ENCODE assay signal across 10 mouse cellular contexts in the genomic region with DNA sequence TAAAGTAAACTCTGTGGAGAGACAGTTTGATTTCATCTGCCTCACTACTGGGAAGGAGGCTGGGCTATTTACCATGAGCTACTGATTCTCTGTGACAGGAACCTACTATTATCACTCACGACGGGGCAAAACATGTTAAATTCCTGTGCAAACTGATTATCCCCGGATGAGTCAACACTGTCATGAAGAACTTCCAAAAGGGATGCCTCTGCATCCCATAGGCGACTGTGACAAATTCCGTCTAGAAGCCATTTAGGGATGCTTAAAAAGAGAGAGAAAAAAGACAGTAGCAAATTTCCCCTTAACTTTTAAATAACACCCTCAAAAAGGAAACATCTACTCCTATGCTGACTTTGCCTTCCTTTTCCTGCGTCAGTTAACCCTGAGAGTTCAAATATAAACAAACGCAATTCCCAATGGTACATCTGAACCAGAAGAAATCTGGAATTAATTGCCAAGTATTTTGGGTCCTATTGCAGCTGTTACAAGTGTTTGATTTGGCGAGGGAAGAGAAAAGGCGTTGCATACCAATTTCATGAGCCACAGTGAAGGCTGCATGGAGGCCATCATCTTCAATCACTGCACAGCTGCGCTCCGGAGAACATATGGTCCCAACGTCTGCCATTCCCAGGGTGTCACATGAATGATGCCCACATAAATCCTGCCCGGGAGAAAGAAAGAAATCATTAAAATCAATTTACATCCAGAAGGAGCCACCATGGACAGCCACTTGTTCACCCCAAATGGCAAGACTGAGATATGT. TPM values are rescaled to one million over a fixed set of nuclear protein-coding genes. Genes with fewer than 3 reads are reported as not detected.
A peak's percentile ranks its signal among the peaks of the same experiment; 100 is the strongest.
DNase-seq lines count a peak whose midpoint lies in the region; ATAC-seq and TF ChIP-seq lines count a peak whose summit lies in the region.
"Had no signal": no experiment of that assay in that cellular context is flagged by ENCODE, and none has a peak within 500 bp of the region (broad histone marks: within the 10 kb centered on the region; RNA-seq: fewer than 3 reads in every experiment).

No protein-coding gene starts in this region.

- H3K4me3 ChIP-seq in lung, embryonic 14.5 days (ENCODE audit: low read depth, low read length) = no peak overlapping the region
- H3K4me3 ChIP-seq in hindbrain, embryonic 11.5 days (ENCODE audit: low read depth, low read length) = no peak overlapping the region
- H3K4me3 ChIP-seq: heart, adult 2 months had no signal

- H3K27me3 ChIP-seq in lung, embryonic 14.5 days (ENCODE audit: insufficient read depth, low read length) = no peaks in the 10 kb centered on the region
- H3K27me3 ChIP-seq in hindbrain, embryonic 11.5 days (ENCODE audit: control insufficient read depth, insufficient read depth, low read length) = no peaks in the 10 kb centered on the region
- H3K27me3 ChIP-seq: Patski had no signal

- no peak overlapping the region for H3K27ac ChIP-seq in lung, embryonic 14.5 days (ENCODE audit: low read depth)
- no peak overlapping the region for H3K27ac ChIP-seq in hindbrain, embryonic 11.5 days (ENCODE audit: low read depth, low read length)
- H3K27ac ChIP-seq: heart, adult 2 months had no signal

- H3K4me1 ChIP-seq in lung, embryonic 14.5 days (ENCODE audit: insufficient read depth) = no peaks in the 10 kb centered on the region
- H3K4me1 ChIP-seq in hindbrain, embryonic 11.5 days (replicated peaks; ENCODE audit: control insufficient read depth, insufficient read depth, low read length) = no peaks in the 10 kb centered on the region

- no peak overlapping the region for H3K9ac ChIP-seq in lung, embryonic 14.5 days
- H3K9ac ChIP-seq in hindbrain, embryonic 11.5 days (ENCODE audit: low read depth, low read length) = no peak overlapping the region

- intact Hi-C loops in left cerebral cortex, postnatal 25 days (cut with DNase I) = no loop called here

- TF ChIP-seq CTCF in lung, embryonic 14.5 days (IDR thresholded peaks at IDR 0.05; ENCODE audit: low read depth) = no peak

- no peak overlapping the region for H3K4me2 ChIP-seq in lung, embryonic 14.5 days
- H3K4me2 ChIP-seq in hindbrain, embryonic 11.5 days (replicated peaks; ENCODE audit: low read depth, low read length) = no peak overlapping the region

- H3K36me3 ChIP-seq in lung, embryonic 14.5 days (ENCODE audit: insufficient read depth) = no peaks in the 10 kb centered on the region
- H3K36me3 ChIP-seq in hindbrain, embryonic 11.5 days (ENCODE audit: control insufficient read depth, insufficient read depth, low read length) = no peaks in the 10 kb centered on the region

- DNase-seq in lung, embryonic 14.5 days = peak; percentile 49
- no peak for DNase-seq in lung, postnatal 36 days
- peak; percentile 45 for DNase-seq in hindbrain, embryonic 11.5 days (ENCODE audit: low spot score)
- peak; percentile 45 to 82 for DNase-seq in left cerebral cortex, postnatal 25 days (ENCODE audit: low spot score in 2 of 2)
- peak; percentile 76 for DNase-seq in retina, postnatal 1 day
- DNase-seq in spleen, adult 12 weeks (ENCODE audit: low spot score) = no peak
- no peak for DNase-seq in natural killer cell, adult 2 months (ENCODE audit: low spot score in 2 of 2)
- DNase-seq in spleen, postnatal 10 days (ENCODE audit: low spot score in 2 of 2) = no peak

- peak; percentile 66 for ATAC-seq in lung, embryonic 14.5 days (ENCODE audit: insufficient read depth)
- peak; percentile 90 for ATAC-seq in hindbrain, embryonic 11.5 days (ENCODE audit: low FRiP score)
- ATAC-seq: Patski had no signal

- WGBS in lung, embryonic 14.5 days = 37% methylated on average over 13 of the region's 13 CpGs
- WGBS in hindbrain, embryonic 11.5 days = 55% methylated on average over 13 of the region's 13 CpGs

- H3K9me3 ChIP-seq in lung, embryonic 14.5 days (ENCODE audit: low read depth, low read length) = no peaks in the 10 kb centered on the region
- no peaks in the 10 kb centered on the region for H3K9me3 ChIP-seq in hindbrain, embryonic 11.5 days (ENCODE audit: control insufficient read depth, low read length)

RNA-seq across cellular contexts. Expression of a gene that starts 14.2 kb away (rescaled TPM):
- polyA plus RNA-seq in lung, embryonic 14.5 days (2014; fragmentation: Nextera tagmentation; extraction: Ambion mirVana) = 3.2 and 3.7 TPM in 2 replicates
- 1.1 and 1.3 TPM in 2 replicates for polyA plus RNA-seq in hindbrain, embryonic 11.5 days (2014; fragmentation: Nextera tagmentation; extraction: Ambion mirVana)
- 1 to 10 TPM; 1.1 to 1.4 TPM for total RNA-seq in left cerebral cortex, postnatal 25 days (2021)

Comparison
In these comparisons a context has a peak if more than half of its experiments do, and no peak if none do; other contexts are left out.
1. DNase-seq: peak in lung, embryonic 14.5 days (single experiment), hindbrain, embryonic 11.5 days (single experiment), left cerebral cortex, postnatal 25 days (2 of 2) and retina, postnatal 1 day (single experiment); none in lung, postnatal 36 days (single experiment), spleen, adult 12 weeks (single experiment), natural killer cell, adult 2 months (0 of 2) and spleen, postnatal 10 days (0 of 2).